Mouse (Mus musculus) cortical plate, adult 2 months (tissue): Measurements from ENCODE around the gene Slc25a36.

Source experiments
- CTCF ChIP-seq: fragments of 200-500 bp; IDR thresholded peaks from 2 replicates; pipeline ENCODE4 v1.5.1; 2011; ENCODE audit warnings: mild to moderate bottlenecking, control low read depth, low read length; ENCODE audit not compliant: insufficient read depth; ENCODE audit errors: extremely low read depth
- POLR2A ChIP-seq: fragments of 200-500 bp; IDR thresholded peaks from 2 replicates; pipeline ENCODE4 v1.6.1; 2011; ENCODE audit warnings: mild to moderate bottlenecking, low read length, control low read depth; ENCODE audit not compliant: insufficient read depth; ENCODE audit errors: extremely low read depth

GRCm38 (mm10) chr9:97135866-97136265 is 24.9 kb upstream of the Slc25a36 start:
- TF ChIP-seq POLR2A (no peak), CTCF (no peak)
